ENCODE assay signal across 8 mouse cellular contexts in the genomic region with DNA sequence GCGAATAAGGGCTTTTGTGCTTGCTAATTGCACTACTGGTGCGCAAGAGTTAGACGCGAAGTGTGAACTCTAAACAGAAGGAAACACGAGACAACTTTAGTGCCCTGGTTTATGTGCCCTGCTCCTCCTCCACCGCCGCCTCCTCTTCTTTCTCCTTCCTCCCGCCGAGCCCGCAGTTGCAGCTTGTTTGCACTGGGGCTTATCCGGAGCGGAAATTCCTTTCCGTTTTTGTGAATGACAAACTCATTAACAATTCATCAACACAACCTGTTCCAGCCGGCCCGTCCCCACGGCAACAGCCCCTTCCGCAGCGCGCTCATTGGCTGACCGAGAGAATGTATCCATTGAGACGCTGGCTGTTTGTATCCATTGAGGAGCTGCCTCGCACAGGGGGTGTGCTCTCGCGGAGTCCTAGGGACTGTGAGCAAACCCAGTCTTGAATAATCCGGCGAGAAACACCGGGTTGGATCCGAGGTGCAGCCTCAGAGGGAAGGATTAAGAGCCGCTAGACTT. TPM values are rescaled to one million over a fixed set of nuclear protein-coding genes. Genes with fewer than 3 reads are reported as not detected.
DNase-seq lines count a peak whose midpoint lies in the region; ATAC-seq and TF ChIP-seq lines count a peak whose summit lies in the region.

TSS of gene Dusp6 (plus strand) at position 365 of the 513 bp plus-strand sequence.

- CTCF ChIA-PET in Patski (lab: Charles Lee) = interaction anchor here (1.4 to 2.8 kb wide), 3 partner anchors 20 to 101 kb away, joined by 4 to 12 read pairs (median 5); no protein-coding TSS in a partner anchor

- peak within 1 kb of the TSS; percentile 91 for H3K27ac ChIP-seq in hindbrain, embryonic 16.5 days (ENCODE audit: low read depth, low read length)
- peak within 1 kb of the TSS; percentile 99 for H3K27ac ChIP-seq in macrophage

- H3K79me2 ChIP-seq in macrophage (ENCODE audit: inconsistent target) = peaks cover 49% of the 10 kb centered on the region

- H3K27me3 ChIP-seq in Patski = no peaks in the 10 kb centered on the region
- H3K27me3 ChIP-seq in hindbrain, embryonic 16.5 days (replicated peaks; ENCODE audit: control insufficient read depth, insufficient read depth, low read length) = no peaks in the 10 kb centered on the region

- POLR2A ChIA-PET in Patski (lab: Charles Lee) = interaction anchor here (1.0 to 6.3 kb wide), 6 partner anchors 11 to 342 kb away, joined by 3 to 41 read pairs (median 4); no protein-coding TSS in a partner anchor

- peak within 1 kb of the TSS; percentile 60 for H3K4me3 ChIP-seq in hindbrain, embryonic 16.5 days (ENCODE audit: low read length)
- peak within 1 kb of the TSS; percentile 98 for H3K4me3 ChIP-seq in macrophage (ENCODE audit: inconsistent target)

- no peaks in the 10 kb centered on the region for H3K9me3 ChIP-seq in hindbrain, embryonic 16.5 days (ENCODE audit: control insufficient read depth, low read length)

- in situ Hi-C loops in Patski (cut with MboI; ENCODE audit: low pct_unique_long_range_greater_than_20kb) = loop anchor here (5.0 kb wide), 2 partner anchors 96 to 294 kb away; no protein-coding TSS in a partner anchor

- peak within 1 kb of the TSS; percentile 82 for H3K9ac ChIP-seq in hindbrain, embryonic 16.5 days (ENCODE audit: low read depth, low read length)

- TF ChIP-seq CTCF in Patski (IDR thresholded peaks at IDR 0.05) = no peak

- under 1% methylated on average over 29 of the region's 29 CpGs for WGBS in hindbrain, embryonic 16.5 days
- WGBS in macrophage (ENCODE audit: missing documents) = under 1% methylated on average over 29 of the region's 29 CpGs

- peak; percentile 87 for ATAC-seq in Patski
- peak; percentile 97 for ATAC-seq in hindbrain, embryonic 16.5 days

- H3K4me2 ChIP-seq in hindbrain, embryonic 16.5 days (ENCODE audit: low read length) = peak within 1 kb of the TSS; percentile 92

- H3K36me3 ChIP-seq in hindbrain, embryonic 16.5 days (ENCODE audit: control insufficient read depth, insufficient read depth, low read length) = no peaks in the 10 kb centered on the region
- H3K36me3 ChIP-seq in macrophage (ENCODE audit: inconsistent target) = no peaks in the 10 kb centered on the region

- no peak for DNase-seq in Patski (ENCODE audit: low read depth, low spot score)
- peak; percentile 83 to 90 for DNase-seq in cerebellum, postnatal 25 days
- peak; percentile 91 for DNase-seq in gastrocnemius, adult 18-20 months (ENCODE audit: low spot score)
- peak; percentile 95 to 98 for DNase-seq in left cerebral cortex, adult 18-20 months (ENCODE audit: low spot score in 2 of 2)
- DNase-seq in right cerebral cortex, adult 18-20 months = peak; percentile 98
- peak; percentile 75 for DNase-seq in urinary bladder, postnatal 10 days (ENCODE audit: low spot score)

- H3K4me1 ChIP-seq in hindbrain, embryonic 16.5 days (ENCODE audit: control insufficient read depth, insufficient read depth, low read depth, low read length) = peaks cover 9% of the 10 kb centered on the region

RNA-seq across cellular contexts. Expression of gene Dusp6, which starts in this region (rescaled TPM):
- polyA plus RNA-seq in Patski (2021) = 125 TPM
- 10 to 100 TPM in 1 of 2 experiments, 1 to 10 TPM in 1; 7.2 to 12.4 TPM for total RNA-seq in gastrocnemius, adult 18-20 months (2021)
- polyA plus RNA-seq in hindbrain, embryonic 16.5 days (2015; fragmentation: Nextera tagmentation; extraction: Ambion mirVana) = 35.2 and 37.0 TPM in 2 replicates
- total RNA-seq in left cerebral cortex, adult 18-20 months (2021) = 100 to 1,000 TPM; 103 to 116 TPM
- total RNA-seq in macrophage (2018; cell fraction: chromatin; rRNA removed) = 10 to 100 TPM in 5 of 26 experiments, 1 to 10 TPM in 18, under 1 TPM in 3; 0.54 to 35.4 (median 3.9) TPM
- total RNA-seq in macrophage (2018; cell fraction: cytosol; rRNA removed) = 10 to 100 TPM in 15 of 26 experiments, 1 to 10 TPM in 11; 1.7 to 21.0 (median 10.7) TPM
- 100 to 1,000 TPM in 1 of 26 experiments, 10 to 100 TPM in 6, 1 to 10 TPM in 19; 1.8 to 134 (median 8.0) TPM for total RNA-seq in macrophage (2018; cell fraction: nucleus; rRNA removed)
- polyA plus RNA-seq in macrophage (2018) = 5.0 to 150 TPM (median 6.0 TPM) in 3 replicates

Comparison
In these comparisons a context has a peak if more than half of its experiments do, and no peak if none do; other contexts are left out.
1. RNA of gene Dusp6 (total RNA-seq): 103 to 116 TPM in left cerebral cortex, adult 18-20 months; 7.2 to 12.4 TPM in gastrocnemius, adult 18-20 months; every median in the first group is over 4 times any median in the second.